Mouse (Mus musculus) spleen, adult 12 weeks (tissue): ENCODE data around the gene G6pc2.

Source experiments
- DNase-seq: peaks from one replicate; pipeline ENCODE4 v3.0.0; 2022; ENCODE audit warnings: low spot score

Gene G6pc2

DNA sequence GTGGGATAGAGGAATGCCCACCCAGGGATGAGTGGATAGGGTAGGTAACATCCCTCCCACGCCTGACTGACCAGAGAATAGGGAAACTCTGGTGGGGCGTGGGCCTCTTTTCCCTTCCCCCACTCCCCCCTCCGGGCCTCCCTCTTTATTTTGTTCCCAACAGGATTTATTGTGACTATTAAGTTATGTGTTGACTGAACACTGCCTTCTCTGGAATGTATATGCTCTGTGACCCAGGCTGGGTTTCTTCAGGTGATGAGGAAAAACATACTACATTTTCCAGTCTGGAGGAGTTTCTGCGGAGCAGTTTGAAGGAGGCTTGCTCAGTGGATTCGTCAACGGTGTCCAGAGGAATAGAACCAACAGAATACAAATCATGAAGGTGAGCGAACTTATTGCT is at the start of gene G6pc2:
Gene G6pc2 (plus strand): TSS at position 301 of the 400 bp plus-strand sequence.
- no peak for DNase-seq

DNA sequence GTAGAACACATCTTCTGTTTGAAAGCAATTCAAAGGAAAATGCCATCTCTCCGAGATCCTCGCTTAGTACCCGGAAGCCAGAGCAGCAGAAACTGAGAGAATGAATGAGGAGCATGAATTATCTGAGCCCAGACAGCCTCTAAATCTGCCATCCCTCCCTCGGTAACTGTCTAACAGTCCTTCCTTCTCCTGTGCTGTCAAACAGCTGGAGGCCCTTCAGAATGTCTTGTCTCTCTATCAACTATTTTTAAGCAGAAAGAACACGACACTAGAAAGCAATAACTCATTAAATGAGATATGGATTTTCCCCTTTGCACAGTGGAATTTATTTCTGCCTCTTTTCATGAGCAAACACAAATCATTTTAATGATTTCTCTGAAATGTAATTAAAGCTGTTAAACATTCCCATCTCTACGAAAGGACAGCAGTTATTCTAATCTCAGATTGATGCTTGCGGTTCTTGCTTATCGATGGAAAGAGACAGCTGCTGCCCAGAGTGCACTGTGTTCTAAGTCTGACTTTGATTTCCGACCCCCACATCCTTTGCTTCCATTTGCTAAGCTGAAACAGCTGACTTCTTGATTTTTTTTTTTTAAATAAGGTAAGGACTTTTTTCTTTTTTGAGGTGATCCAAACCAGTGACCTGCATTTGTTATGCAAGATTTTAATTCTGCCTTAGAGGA is 40.3 kb upstream of the G6pc2 start:
- no peak for DNase-seq

DNA sequence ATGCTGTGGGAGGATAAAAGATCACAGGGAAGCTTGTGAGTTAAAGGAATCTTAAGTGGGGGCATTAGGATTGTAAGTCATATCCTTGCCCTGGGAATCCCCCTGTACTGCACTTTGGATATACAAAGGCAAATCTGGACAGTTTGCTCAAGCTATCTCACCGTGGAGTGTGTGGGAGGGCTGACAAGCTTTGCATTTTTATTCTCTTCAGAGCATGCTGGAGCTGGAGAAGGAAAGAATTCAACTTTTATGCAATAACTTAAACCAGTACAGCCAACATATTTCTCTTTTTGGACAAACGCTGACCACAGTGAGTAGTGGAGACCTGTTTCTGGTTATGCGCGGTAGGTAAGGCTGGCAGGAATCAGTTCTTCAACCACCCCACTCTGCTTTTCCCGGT is 35.6 kb upstream of the G6pc2 start:
- DNase-seq = no peak

DNA sequence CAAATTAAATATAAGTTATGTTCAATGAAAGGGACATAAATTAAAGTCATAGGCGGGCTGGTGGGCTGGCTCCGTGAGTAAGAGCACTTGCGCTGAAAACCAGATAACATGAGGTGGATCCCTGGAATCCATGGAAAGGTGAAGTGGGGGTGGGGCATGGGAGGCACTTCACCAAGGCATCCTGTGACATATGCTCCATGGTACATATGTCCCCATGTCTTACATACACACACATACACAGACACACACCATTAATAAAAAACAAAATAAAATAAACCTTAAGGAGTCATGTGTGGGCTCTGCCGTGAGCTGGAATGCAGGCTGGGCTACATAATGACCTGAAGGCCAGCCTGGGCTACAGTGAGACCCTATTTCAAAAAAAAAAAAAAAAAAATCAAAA is 31.2 kb upstream of the G6pc2 start:
- DNase-seq = no peak

DNA sequence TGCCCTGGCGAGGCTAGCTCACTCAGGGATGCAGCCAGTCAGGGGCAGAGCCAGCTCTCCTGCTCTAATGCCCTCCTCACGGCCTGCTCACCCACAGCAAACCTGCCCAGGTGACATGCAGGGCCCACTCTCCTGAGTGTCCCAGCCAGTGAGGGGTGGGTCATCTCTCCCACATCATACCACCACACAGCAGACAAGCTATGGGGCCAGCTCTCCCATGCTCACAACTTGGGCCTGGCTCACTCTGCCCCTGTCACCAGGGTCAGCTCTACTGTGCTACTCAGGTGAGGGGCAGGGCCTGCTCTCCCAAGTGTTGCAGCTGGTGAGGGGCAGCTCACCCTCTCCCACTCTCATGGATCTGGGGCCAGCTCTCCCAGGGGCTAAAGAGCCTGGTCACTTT is 22.9 kb upstream of the G6pc2 start:
- DNase-seq = no peak

DNA sequence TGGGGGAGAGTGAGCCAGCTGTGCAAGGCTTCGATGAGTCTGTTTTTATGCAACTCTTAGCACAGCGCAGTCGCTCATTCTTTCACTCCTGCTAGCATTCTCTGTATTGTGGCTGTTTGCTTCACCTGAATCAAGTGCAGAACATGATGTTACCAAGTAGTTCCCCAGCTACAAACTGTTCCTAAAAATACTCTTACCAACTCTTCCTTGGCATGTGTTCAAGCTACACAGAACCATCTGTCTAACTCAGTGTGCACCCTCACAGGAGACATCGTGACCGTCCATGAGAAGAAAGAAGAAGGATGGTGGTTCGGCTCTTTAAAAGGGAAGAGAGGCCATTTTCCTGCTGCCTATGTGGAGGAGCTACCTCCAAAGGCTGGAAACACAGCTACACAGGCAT is 22.1 kb upstream of the G6pc2 start:
- DNase-seq = no peak

DNA sequence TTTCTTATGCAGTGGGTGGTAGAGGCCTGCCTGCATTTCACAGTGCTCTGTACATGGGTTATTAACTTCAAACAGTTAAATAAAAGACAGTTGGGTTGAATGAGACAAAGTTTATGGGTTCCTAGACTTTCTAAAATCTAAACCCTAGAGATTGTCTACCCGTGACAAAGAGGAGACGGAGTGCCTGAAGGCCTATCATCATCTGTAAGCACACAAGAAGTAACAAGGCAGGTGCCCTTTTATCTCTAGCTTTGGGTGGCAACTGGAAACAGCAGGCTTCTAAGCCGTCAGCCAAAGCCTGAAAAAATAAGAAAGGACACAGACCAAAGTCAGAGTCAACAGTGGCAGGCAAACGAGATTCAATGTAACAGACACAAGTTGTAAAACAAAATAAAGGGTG is 21.7 kb upstream of the G6pc2 start:
- no peak for DNase-seq

DNA sequence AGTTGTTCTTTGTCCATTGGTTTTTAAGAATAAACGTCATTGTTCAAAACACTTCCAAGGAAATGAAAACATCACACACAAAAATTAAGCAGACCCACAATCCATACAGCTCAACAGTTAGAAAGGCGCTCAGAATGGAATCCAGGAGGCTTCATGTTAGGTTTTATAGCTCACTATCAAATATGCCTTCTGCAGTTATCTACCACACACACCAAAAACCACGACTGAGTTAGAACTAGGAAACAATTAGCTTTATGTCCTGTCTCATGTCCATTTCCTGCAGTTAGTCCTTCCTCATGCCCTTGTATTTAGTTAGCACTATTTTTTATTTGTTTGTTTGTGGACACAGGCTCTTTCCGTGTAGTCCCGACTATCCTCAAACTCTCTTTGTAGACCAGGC is 19.8 kb upstream of the G6pc2 start:
- no peak for DNase-seq

DNA sequence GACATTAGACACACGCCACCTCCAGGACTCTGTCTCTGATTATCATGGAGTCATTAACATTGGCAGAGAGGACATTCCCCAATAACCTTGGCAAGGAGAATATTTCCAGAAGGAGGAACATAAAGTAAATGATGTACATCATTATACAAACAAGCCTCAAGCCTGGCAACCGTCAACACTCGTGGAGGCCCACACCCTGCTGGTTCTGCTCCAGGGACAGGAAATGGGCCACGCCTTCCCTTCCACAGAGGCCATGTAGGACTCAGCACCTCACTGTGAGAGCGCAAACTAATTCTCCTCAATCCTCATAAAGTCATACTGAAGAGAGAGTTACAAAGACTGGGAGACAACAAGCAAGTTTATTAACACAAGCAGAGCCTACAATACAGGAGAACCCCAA is 17.3 kb upstream of the G6pc2 start:
- DNase-seq = no peak

DNA sequence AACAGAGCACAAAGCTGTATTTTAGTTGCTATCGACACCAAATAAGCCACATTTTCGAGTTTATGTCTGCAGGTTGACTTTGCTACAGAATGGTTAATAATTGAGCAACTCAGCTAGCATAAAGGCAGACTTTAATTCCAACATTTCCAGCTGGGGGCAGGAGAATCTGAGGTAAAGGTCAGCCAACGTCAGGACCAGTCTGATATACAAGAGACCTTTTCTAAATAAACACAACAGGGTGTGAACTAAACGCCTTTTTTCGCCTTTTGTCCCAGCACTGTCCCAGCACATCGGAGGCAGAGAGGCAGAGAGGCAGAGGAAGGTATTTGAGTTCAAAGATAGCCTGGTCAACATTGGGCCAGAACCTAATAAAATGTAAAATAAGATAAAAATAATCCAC is 5.7 kb upstream of the G6pc2 start:
- no peak for DNase-seq

DNA sequence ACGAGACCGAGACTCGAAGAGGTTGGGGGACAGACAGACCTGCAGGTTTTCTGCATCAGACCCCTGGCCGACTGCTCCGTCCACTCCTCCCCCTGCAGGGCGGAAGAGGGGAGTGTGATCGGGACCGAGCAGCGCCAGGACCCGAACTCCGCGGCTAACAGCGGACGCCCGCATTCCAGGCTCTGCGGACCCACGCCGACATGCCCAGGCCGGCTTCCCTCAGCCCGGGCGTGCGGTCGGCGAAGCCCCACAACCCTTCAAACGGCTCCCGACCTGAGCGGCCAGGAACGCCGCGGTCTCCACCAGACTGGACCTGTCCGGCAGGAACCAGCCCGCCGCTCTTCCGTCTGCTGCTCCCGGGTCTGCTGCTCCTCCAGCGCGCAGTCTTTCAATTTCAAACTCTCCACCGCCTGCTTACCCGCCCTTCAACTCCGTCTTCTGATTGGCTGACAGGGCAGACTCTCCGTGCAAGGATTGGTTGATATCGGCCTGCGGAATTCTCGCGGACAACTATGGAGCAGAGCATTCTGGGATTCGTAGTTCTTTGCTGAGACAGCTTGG is 5.0 kb upstream of the G6pc2 start, which contains the start of gene Spc25:
Gene Spc25 (minus strand): TSS at position 404 of the 561 bp plus-strand sequence.
- DNase-seq = peak; percentile 86

DNA sequence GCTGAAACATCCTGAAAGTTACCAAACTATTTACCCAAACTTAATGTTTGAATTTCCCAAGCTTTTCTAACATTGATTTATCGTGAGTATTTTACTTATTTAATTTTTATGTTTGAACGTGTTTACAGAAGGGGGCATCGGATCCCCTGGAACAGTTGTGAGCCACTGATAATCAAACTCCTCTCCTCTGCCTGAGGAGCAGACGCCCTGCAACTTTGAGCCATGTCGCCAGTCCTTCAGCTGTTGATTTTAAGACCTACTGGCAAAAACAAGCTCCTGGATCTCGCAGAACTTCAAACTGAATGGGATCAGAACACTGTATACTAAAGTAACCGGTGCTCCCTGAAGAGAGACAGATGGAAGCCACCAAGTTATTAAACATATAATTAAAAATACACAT is 4.3 kb upstream of the G6pc2 start:
- DNase-seq = no peak

DNA sequence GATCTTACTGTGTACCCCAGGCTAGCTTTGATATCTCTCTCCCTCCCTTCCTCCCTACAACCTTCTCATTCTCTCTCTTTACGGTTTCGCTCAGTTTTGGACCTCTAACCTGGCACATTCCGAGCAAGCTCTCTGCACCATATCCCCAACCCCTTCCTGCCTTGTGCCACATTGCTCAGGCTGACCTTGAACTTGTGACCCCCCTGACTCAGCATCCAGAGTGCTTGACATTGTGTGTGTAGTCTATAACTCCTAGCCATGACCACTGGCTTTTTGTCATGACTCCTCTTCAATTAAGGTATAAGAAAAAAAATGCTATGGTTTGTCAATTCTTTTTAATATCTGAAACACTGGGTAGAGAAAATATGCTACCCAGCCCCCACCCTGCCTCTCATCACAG is 1.2 kb upstream of the G6pc2 start:
- DNase-seq = no peak

DNA sequence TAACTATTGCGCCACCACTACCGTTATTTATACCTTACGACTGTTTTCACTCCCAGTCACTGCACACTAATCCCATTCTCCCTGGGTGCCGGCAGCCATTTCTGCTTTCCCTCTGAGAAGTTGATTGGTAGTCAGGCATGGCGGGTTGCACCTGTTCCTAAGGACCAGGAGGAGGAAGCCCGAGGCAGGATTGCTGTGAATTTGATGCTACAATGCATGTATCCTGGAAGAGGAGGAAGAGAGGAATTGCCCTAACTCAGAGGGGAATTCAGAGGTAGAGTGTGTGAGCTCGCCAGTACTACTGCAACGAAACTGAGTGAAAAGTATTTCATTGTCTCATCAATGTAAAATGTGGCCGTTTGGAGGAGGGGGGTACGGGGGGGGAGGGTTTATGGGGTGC is 1.8 kb downstream of the G6pc2 start:
- DNase-seq = no peak

DNA sequence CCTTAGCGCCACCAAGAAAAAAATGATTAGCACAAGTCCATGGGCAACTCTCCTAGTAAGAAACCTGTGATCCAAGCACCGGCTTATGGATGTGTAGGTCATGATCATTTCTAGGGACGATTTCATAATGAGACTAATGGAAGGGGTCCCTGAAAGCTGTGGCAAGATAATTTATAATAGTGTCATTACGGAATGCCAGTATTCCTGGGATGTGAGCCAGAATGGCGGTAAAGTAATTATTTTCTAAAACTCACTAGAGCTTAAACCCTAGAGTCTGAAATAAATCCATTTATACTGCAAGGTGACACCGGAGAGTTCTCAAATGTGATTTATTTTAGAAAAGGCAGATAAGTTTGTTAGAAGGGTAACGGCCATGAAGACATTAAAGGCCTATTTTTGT is 4.4 kb downstream of the G6pc2 start:
- DNase-seq = no peak

DNA sequence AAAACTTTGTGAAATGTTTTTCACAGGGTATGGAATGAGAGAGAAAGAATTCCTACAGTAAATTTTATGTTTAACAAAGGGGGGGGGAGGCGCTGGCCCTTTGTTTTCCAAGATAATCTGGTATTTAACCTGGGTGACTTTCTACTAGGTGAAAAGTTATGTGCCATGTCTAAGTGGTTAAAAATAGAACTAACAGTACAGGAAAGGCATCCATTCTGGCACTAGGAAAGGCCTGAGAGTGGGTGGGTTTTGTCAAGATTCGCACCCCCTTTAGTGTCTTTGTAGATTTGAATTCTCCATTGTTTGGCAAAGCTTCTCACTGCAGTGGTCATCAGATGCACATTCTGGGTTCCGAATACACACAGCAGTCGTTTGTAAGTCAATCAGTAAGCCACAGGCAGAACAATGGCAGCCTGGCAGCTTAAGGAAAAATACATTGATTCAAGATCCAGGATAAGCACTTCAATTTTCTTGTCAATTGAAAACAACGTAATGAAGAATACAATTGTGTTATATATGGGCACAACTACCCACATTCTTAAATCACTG is 11.1 kb downstream of the G6pc2 start:
- no peak for DNase-seq

DNA sequence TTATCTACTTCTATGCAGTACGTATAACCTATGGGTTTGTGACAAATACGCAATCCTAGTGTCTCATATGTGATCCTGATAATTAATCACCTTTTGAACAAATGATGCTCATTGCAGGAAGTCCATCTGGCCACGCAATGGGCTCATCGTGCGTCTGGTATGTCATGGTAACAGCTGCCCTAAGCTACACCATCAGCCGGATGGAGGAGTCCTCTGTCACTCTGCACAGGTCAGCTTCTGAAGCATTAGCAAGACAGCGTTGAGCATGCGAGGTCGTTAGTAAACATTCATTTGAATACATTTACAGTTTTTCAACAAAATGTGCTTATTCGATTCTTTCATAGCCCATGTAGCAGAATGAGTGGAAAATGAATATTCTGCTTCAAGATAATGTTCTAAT is 11.9 kb downstream of the G6pc2 start:
- no peak for DNase-seq

DNA sequence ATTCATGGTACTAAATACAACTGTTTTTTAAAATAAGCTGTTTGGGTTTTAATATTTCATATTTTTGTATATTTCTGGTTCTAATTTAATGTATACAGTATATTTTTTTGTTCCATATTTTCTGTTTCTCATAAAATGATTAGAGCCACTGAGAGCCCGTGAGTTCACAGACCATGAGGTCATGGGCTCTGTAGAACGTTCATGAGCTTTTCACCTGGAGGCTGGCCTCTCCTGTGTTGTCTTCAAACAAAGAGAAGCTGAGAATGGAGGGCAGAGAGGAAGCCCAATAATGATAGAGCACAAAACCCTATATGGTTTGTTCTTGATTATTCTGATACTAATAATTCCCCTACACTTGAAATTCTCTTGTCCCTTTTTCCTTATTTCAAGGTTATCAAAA is 13.9 kb downstream of the G6pc2 start:
- no peak for DNase-seq

DNA sequence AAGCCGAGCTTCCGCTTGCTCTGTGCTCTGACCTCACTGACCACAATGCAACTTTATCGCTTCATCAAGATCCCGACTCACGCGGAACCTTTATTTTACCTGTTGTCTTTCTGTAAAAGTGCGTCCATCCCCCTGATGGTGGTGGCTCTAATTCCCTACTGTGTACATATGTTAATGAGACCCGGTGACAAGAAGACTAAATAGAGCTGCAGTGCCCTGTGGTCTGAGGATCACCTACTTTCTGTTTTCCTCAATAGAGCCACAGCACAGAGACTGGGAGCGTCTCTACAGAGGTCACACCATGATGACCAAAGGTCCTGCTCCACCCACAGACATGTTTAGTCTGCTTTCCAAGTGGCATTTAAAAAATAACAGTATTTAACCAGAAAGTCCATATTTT is 16.0 kb downstream of the G6pc2 start:
- DNase-seq = no peak

DNA sequence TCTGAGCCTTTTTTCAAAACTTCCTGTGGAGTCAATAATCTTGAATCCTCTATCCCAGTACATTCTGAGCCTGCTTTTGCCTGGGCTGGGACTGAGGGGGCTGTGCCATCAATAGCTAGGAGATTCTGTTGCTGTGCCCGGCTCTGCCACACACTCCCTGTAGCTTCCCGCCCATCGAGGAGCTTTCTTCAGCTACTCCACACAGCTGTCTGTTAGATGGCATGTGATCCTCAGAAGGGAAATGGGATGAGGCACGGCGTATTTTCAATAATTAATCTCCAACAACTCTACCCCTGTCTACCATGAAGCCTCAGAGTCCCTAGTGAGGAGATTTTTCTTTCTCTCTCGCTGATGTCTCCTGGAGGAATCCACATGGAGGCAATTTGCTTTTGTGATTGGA is 17.8 kb downstream of the G6pc2 start:
- no peak for DNase-seq

DNA sequence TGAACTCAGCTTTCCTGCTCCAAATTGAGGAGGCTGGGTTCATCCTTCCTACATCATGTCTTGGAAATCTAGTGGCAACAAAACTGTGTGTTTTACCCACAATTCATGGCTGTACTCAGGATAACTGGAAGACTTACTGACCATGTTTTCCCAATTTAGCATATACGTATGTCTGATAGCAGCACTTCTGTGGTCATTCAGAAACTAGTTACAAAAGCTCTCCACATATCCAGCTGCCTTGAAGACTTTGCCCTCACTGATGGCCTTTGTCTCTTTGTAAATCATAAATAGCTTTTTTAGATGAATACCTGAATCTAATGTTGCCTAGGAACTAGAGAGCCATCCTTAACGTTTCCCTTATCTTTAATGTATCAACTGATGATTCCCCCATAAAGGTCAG is 19.3 kb downstream of the G6pc2 start:
- DNase-seq = no peak

DNA sequence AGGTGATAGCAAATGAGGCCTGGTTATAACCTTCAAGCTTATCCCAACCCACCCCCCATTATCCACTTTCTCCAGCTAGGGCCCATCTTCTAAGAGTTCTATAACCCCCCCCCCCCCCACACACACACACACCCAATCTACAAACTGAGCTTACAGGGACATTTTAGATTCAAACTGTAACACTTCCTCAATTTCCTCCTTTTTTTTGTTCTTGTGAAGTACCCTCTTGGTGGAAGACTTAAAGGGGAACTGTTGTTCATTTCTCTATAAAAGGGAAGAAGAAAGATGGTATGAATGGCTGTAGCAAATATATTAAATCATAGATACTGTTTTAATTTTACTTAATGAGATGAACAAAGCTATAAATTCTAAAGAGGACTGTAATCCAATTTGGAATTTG is 21.2 kb downstream of the G6pc2 start:
- no peak for DNase-seq

DNA sequence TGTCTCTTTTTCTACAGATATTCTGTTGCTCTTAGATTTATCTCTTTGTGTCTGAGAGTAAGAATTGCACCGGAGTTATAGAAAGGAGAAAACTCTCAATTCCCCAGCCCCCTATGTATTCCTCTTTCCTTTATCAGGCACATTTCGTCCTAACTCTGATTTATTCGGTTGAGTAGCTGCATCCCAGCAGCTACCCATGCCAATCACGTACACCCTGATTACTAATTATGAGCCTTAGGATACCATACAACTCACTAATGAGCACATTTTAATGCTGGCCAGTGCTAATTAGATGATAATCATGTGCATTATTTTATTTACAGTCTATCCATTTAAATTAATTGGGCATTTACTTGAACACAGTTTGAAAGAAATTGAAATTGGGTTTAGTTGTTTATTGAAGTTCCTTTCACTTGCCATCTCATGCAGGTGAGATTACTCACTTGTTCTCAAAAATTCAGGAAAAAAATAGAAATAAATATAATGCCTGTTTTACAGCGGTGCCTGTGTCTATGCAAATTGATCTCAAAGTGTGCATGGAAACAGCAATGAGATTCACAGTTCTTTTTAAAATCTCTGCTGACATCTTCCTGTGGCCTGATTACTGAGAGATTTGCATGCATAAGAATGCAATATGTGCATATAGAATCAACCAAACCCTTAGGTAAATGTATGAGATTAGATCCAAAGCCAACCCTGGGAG is 24.3 kb downstream of the G6pc2 start:
- DNase-seq = no peak
